Mouse (Mus musculus): Measurements from ENCODE around the gene Elmo3.

GRCm38 (mm10) chr8:105336373-105337130, 31.2 kb downstream of the Elmo3 start:
- TF ChIP-seq POLR2A (IDR thresholded peaks at IDR 0.05; ENCODE audit: low read depth, low read length) = no peak
- no peak for TF ChIP-seq CTCF (IDR thresholded peaks at IDR 0.05; ENCODE audit: extremely low read depth, insufficient read length, insufficient replicate concordance, low read depth, low read length)

Measured in small intestine, adult 2 months (tissue).